Mouse (Mus musculus) urinary bladder, postnatal 10 days (tissue): Measurements from ENCODE around the gene D630023F18Rik.

Experiments used
- DNase-seq: peaks from one replicate; pipeline ENCODE4 v3.0.0; 2022; ENCODE audit warnings: low spot score

Gene D630023F18Rik

DNA sequence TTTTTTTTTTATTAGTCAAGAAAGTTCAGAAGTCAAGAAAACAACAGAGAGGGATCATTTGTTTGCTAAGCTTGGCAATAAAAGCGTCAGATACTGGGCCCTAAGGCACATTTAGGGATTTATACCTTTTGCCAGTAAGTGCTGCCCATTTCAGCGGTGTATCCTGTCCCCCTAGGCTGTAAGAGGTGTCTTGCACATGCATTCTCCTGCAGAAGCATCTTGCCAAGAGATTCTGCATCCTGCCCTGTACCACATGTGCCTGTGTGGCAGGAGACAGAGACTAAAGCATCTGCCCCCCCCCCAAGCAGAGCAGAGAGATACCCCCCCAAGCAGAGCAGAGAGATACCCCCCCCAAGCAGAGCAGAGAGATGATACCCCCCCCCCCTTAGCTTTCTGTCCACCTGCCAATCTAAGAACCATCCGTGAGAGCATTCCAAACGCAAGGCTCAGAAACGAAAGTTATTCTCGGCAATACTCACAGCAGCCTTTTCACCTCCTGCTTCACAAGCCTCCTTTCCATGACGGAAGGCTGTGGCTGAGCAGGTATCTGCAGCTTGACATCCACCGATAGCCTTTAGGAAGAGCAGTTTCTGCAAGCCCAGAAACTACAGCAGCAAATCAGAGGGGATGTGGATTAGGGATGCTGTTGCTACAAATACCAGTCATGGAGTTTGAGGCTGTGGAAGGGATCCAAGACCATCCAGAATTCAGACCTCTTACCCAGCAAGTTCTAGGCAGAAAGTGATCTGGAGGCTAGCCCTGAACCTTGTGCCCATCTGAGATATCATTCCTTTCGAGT lies at the start of gene D630023F18Rik:
Gene D630023F18Rik, minus strand, starts transcription at position 641 of the 799 bp plus-strand sequence.
- no peak for DNase-seq

- DNase-seq, result no peak
These were observed 48.6 kb upstream of the D630023F18Rik start for GRCm38 (mm10) chr1:65171579-65171978.

DNA sequence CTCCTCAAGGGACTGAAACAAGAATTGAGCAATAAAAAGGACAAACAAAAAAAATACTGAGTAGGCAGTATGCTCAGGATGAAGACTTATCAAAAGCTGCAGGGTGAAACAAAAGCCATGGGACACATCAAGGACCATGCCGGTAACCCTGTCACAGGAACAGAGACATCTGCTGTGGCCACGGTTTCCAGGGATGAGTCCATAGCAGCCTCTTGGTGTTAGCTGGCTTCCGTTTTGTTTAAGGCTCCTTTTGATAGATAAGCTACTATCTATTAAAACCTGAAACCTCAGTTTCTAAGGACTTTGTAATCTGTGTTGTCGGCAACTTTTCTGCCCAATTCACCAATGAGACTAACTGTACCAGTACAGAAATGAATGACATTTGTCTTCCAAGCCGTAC lies 46.9 kb upstream of the D630023F18Rik start:
- no peak for DNase-seq

DNA sequence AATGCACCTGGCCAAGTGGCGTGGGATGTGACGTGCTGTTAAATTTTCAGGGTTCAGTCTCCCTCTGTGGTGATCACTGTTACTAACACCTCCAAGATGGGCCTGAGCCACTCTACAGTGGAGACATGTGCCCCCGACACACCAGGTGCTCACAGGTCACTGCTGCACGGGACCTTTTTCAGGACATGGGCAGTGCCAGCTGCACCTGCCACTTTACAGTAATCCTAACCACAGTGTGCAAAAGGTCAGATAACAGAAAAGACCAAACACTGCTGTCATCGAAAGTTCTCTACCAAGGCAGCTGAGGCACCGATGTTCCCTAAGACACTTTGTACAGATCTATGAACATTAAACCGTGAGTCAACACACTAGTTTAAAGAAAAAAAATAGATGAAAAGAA lies 46.5 kb upstream of the D630023F18Rik start:
- no peak for DNase-seq

DNA sequence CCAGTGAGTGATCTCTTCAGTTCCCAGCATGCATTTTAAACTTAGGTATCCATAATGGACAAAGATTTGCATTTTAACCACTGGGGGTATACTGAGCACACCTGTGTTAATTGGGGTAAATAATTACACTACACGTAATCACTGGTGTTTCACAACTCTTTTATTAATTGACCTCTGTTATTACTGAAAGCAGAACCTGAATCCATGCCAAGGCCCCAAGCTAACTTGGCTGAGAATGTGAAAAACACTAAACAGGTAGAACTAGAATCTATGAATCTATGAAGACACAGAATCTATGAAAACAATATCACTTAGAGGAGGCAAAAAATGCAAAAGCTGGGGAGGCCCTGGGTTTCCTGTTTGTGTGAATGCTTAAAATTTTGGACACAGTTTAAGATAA lies 44.5 kb upstream of the D630023F18Rik start:
- DNase-seq, result no peak

DNA sequence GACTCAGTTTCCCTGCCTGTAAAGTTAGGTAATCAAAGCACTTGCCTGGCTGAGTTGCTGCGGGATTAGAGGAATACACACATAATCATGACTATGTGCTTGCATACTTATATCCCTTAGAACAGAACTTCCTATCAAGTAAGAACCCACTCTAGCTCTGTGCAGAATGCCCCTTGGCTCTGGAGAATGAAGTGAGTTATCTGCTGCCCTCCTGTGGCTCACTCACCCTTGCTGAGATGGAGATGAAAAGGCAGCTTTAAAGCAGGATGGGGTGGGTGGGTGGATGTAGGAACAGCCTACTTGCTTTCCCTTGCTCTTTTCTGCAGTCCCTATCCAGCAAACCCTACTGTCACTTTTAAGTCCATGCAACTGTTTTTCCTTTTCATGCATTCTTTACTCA lies 39.2 kb upstream of the D630023F18Rik start:
- DNase-seq, result no peak

GRCm38 (mm10) chr1:65156111-65156510 lies 33.1 kb upstream of the D630023F18Rik start:
- no peak for DNase-seq

- DNase-seq, result no peak
These were observed 31.8 kb upstream of the D630023F18Rik start for GRCm38 (mm10) chr1:65154814-65155213.

GRCm38 (mm10) chr1:65147971-65148370 lies 25.0 kb upstream of the D630023F18Rik start:
- DNase-seq, result no peak

DNA sequence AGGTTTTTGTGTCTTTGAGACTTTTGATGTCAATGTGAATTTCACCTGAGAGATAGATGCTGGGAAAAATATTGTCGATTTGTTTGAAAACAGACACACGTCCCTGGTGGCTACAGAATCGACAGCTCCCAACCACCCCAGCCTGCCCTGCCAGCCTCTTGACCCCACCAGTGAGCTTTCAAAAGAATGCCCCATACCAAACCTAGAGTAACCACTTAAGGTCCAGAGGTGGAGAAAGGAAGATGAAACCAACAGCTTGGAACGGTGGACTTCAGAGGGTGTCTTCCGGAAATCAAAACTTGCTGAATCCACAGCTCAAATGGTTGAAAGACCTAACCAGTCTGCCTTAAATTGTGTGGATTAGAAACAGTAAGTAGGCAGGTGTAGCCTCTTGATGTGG lies 24.3 kb upstream of the D630023F18Rik start:
- DNase-seq, result no peak

DNA sequence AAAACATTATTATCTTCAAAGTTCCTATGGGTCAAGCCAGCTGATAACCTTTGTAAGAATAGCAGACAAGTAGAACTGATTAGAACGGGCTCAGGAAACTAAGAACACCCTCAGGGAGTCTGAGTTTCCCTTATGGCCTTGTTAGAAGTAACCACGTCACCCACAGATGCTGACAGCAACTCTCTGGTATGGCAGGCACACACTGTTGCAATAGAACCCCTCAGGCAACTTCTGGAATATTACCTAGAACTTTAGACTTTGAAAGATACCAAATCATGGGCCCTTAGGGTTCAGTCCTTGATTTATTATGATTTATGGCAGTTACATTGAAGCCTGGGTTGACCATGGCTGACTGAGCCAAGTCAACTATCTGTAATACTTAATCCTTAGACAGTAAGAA lies 23.6 kb upstream of the D630023F18Rik start:
- DNase-seq, result no peak

GRCm38 (mm10) chr1:65144783-65145182 lies 21.8 kb upstream of the D630023F18Rik start:
- no peak for DNase-seq

- no peak for DNase-seq
These were observed 14.5 kb upstream of the D630023F18Rik start for GRCm38 (mm10) chr1:65137560-65137959.

- DNase-seq, result no peak
These were observed 9.8 kb upstream of the D630023F18Rik start for GRCm38 (mm10) chr1:65132833-65133232.

DNA sequence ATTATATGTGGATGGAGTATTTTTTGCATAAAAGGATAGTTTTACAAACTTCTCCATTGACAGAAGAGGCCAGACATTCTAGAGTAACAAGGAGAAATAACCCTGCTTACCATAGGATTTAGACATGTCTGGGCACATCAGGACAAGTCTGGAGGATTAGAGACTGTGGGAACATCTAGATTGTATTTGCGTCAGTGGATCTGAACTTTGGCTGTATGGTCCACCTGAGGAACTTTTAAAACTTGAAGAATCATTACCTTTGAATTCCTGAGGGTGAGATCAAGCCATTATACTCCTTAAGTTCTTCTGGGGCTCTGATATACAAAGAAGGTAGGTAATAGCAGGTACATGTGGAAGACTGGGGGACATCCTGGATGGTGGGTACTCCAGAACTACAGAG lies 8.7 kb upstream of the D630023F18Rik start:
- no peak for DNase-seq

- no peak for DNase-seq
These were observed 7.2 kb upstream of the D630023F18Rik start for GRCm38 (mm10) chr1:65130226-65130625.

GRCm38 (mm10) chr1:65129634-65130180 lies 6.7 kb upstream of the D630023F18Rik start:
- DNase-seq, result no peak

DNA sequence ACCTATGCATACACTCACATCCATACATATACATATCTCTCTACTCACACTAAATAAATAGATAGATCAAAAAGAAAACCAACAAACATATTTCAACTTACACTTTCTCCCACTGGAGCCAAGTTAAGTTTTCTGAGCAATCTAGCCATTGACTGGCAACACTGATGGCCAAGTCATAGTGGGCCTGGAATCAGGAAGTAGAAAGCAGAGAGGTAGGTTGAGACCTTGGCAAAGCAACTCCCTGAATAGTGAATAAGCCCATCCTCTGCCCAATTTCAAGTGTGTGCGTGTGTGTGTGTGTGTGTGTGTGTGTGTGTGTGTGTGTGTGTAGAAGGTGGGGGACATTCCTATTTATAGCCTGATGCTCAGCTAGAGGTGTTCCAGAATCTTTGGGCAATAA lies 3.6 kb downstream of the D630023F18Rik start, which contains the start of gene Gm28845:
Gene Gm28845, minus strand, starts transcription at position 121 of the 400 bp plus-strand sequence.
- no peak for DNase-seq

- DNase-seq, result no peak
These were observed 4.7 kb downstream of the D630023F18Rik start for GRCm38 (mm10) chr1:65118150-65118913.

DNA sequence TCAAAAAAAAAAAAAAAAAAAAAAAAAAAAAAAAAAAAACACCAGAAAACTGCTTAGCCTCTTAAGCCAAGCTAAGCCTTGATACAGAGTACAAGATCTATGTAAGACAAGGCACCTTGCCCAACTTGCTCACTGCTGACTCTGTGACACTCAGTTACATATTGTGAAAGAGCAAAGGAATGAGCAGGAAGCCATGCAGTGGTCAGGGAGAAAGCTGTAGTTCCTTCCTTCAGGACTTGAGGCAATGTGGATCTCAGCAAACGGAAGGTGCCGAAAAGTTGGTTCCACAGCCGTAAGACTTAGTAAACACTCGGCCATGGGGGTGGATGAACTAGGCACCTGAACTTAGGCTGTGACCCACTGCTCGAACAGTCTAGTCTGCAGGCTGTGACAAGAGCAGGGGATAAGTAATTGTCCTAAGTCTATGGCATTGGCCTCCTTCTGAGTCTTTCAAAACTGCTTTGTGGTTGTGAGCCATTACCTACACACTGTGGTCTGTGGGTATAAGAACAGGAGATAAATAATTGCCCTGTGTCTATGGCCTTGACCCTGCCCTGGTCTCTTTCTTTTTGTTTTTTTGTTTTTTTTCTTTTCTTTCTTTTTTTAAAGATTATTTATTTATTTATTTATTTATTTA lies 9.4 kb downstream of the D630023F18Rik start:
- DNase-seq, result no peak

GRCm38 (mm10) chr1:65112807-65113196 lies 10.2 kb downstream of the D630023F18Rik start:
- DNase-seq, result no peak

- DNase-seq, result peak; percentile 36
These were observed 10.8 kb downstream of the D630023F18Rik start for GRCm38 (mm10) chr1:65112031-65112806.
